22 mouse cellular contexts compared by ENCODE assay signal in genomic region chr12:118839398-118839797, GRCm38 (mm10). TPM values are rescaled to one million over a fixed set of nuclear protein-coding genes. Genes with fewer than 3 reads are reported as not detected.
"Had no signal": no experiment of that assay in that cellular context is flagged by ENCODE, and none has a peak within 500 bp of the region (broad histone marks: within the 10 kb centered on the region; RNA-seq: fewer than 3 reads in every experiment).

No protein-coding gene starts in this region.

- H3K4me3 ChIP-seq: layer of hippocampus, adult 2 months; limb, embryonic 10.5 days; limb, embryonic 13.5 days; liver, embryonic 12.5 days; liver, embryonic 15.5 days; midbrain, embryonic 13.5 days had no signal

- H3K9ac ChIP-seq: limb, embryonic 13.5 days; liver, embryonic 12.5 days; liver, embryonic 15.5 days; midbrain, embryonic 13.5 days had no signal

- H3K27ac ChIP-seq: kidney, postnatal 0 days; layer of hippocampus, adult 2 months; limb, embryonic 10.5 days; limb, embryonic 13.5 days; liver, embryonic 12.5 days; liver, embryonic 15.5 days; macrophage; midbrain, embryonic 13.5 days; stomach, postnatal 0 days had no signal

- DNase-seq: kidney, adult 2 months; kidney, postnatal 25 days; layer of hippocampus, adult 9-11 months; liver; lung, adult 18-20 months; right cerebral cortex, postnatal 14 days; right cerebral cortex, postnatal 4 days; thymus, adult 2 months; thymus, postnatal 25 days had no signal

- H3K9me3 ChIP-seq: limb, embryonic 10.5 days; limb, embryonic 13.5 days; liver, embryonic 12.5 days; liver, embryonic 15.5 days; midbrain, embryonic 13.5 days had no signal

- ATAC-seq: liver, embryonic 12.5 days; midbrain, embryonic 13.5 days had no signal

- H3K4me1 ChIP-seq: liver, embryonic 12.5 days; liver, embryonic 15.5 days had no signal

- H3K4me2 ChIP-seq: limb, embryonic 13.5 days; liver, embryonic 12.5 days; liver, embryonic 15.5 days; midbrain, embryonic 13.5 days had no signal

- H3K36me3 ChIP-seq: limb, embryonic 10.5 days; limb, embryonic 13.5 days; liver, embryonic 12.5 days; liver, embryonic 15.5 days; midbrain, embryonic 13.5 days had no signal

RNA-seq across cellular contexts. Expression of gene Sp8, which starts 6.7 kb away (rescaled TPM):
- total RNA-seq: megakaryocyte, adult 5-6 weeks had no signal
- polyA plus RNA-seq: kidney, adult 2 months; kidney, embryonic 14.5 days; kidney, postnatal 0 days; large intestine, adult 2 months; liver, embryonic 15.5 days; macrophage; stomach, embryonic 14.5 days; stomach, postnatal 0 days had no signal
